Mouse (Mus musculus) adrenal gland, postnatal 25 days (tissue): ENCODE data around the gene Mfsd4a. TPM values are rescaled to one million over a fixed set of nuclear protein-coding genes. Genes with fewer than 3 reads are reported as not detected.

Experiments used
- DNase-seq: peaks from one replicate; pipeline ENCODE4 v3.0.0; 2021; ENCODE audit warnings: mixed read lengths
- total RNA-seq: library from RNA; stranded (reverse); gene quantifications from 2 replicates; pipeline ENCODE4 v1.2.3, GENCODE M21; 2021

Gene Mfsd4a
- total RNA-seq, 1 experiment from 2014 or later, result 29.5 TPM

GRCm38 (mm10) chr1:131987432-131987831, 80.4 kb downstream of the Mfsd4a start:
- DNase-seq, result no peak

DNA sequence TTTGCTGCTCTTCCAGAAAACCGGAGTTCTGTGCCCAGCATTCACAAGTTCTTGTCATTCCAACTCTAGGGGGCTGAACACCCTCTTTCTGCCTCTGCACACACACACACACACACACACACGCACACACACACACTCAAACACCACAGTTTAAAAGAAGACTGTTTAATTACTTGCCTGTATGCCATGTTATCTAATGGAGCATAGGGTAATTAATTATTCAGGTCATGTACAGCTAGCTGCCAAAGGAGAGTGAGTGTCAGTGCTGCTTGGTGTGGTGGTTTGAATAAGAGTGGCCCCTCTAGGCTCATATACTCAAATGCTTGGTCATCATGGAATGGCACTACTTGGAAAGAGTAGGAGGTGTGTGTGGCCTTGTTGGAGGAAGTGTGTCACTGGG, 84.1 kb downstream of the Mfsd4a start:
- no peak for DNase-seq

DNA sequence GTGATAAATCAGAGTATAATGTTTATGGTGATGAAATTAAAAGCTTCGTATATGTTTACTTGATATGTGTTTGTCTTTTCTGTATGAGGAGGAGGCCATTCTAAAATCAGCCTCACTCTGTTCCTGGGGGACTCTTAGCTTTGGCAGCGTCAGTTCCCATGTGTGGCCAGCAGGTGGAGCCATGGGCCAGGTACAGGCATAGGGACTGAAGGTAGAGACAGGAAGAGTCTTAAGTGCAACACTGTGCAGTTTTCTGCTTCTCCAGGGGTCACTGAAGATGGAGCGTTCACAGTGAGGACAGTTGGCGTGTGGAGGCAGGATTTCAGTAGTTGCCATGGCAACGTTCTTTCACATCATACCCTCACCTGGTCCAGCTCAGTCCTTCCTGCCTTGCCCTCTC, 85.0 kb downstream of the Mfsd4a start:
- DNase-seq, result peak; percentile 83

DNA sequence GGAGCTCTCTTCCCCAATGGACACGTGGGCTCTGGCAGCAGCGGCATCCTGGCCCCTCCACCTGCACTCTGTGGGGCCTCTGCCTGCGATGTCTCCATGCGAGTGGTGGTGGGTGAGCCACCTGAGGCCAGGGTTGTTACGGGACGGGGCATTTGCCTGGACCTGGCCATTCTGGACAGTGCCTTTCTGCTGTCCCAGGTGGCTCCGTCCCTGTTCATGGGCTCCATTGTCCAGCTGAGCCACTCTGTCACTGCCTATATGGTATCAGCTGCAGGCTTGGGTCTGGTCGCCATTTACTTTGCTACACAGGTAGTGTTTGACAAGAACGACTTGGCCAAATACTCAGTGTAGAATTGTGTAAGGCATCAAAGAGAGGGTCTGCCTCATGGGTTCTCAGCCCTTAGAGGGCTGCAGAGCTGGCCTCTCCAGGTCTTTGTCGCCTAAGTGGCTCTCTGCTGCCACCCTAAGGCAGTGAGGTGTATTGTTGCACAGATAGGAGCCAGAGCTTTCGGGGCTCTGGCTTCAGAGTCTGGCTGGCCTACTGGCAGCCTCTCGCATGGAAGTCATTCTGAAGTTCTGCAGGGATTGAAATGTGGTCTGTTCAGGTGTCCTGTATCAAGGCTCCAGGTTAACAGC, 86.4 kb downstream of the Mfsd4a start:
- peak; percentile 77 for DNase-seq

DNA sequence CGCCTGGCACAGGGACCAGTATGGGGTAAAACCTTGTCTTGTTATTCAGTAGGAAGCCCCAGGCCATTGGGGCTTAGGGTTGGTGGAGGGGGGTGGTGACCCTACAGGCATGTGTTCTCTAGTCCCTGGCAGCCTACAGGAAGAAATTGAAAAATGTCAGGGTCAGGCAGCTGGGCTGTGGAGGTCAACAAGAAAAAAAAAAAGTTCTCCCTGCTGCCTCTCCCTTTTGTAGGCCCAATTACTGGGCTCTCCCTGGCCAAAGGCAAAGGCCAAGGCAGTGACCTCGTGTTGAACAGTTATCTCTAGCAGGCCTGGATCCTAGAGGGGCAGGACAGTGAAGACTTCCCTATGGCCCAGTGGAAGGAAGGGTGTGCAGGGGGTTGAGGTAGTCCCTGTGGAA, 87.4 kb downstream of the Mfsd4a start:
- no peak for DNase-seq

DNA sequence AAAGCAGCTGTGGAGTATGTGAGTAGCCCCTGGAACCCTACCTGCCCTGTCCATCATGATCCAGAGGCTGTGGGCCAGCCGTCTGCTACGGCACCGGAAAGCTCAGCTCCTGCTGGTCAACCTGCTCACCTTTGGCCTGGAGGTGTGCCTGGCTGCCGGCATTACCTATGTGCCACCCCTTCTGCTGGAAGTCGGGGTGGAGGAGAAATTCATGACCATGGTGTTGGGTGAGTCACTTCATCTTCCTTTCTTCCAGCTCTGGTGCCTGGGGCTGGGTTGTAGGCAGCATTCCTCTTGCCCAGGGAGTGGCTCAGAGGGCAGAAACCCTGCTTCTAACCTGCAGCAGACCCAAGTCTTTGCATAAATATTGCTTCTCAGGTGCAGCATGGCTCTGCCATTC, 91.0 kb downstream of the Mfsd4a start:
- no peak for DNase-seq

GRCm38 (mm10) chr1:131973991-131974390, 93.9 kb downstream of the Mfsd4a start:
- DNase-seq, result no peak

Other genes starting within 250 kb of the Mfsd4a start
- gene Slc41a1, start 240.6 kb downstream of the Mfsd4a start, total RNA-seq, result 60.7 and 74.8 TPM in 2 replicates
- 15.9 and 21.3 TPM in 2 replicates for gene Rab29, start 200.8 kb downstream of the Mfsd4a start, total RNA-seq
- gene Nucks1, start 157.5 kb downstream of the Mfsd4a start, total RNA-seq, result 124 and 137 TPM in 2 replicates
- gene Slc45a3, start 105.1 kb downstream of the Mfsd4a start, total RNA-seq, result 12.6 and 15.5 TPM in 2 replicates
- 100 and 117 TPM in 2 replicates for gene Elk4, start 60.5 kb downstream of the Mfsd4a start, total RNA-seq
- gene Cdk18, start 71.6 kb upstream of the Mfsd4a start, total RNA-seq, result 16.5 and 18.0 TPM in 2 replicates
- gene Lemd1, start 123.4 kb upstream of the Mfsd4a start, total RNA-seq, result not detected in 2 replicates
- gene AC124108.1, start 123.4 kb upstream of the Mfsd4a start, total RNA-seq, result not detected in 2 replicates
- gene Gm10188, start 161.7 kb upstream of the Mfsd4a start, total RNA-seq, result not detected in 2 replicates
- 116 and 153 TPM in 2 replicates for gene Klhdc8a, start 230.6 kb upstream of the Mfsd4a start, total RNA-seq
- 2.4 and 4.8 TPM in 2 replicates for gene Nuak2, start 248.1 kb upstream of the Mfsd4a start, total RNA-seq